17 mouse cellular contexts compared by ENCODE assay signal in genomic region chr14:118162640-118163039, GRCm38 (mm10). TPM values are rescaled to one million over a fixed set of nuclear protein-coding genes. Genes with fewer than 3 reads are reported as not detected.
DNase-seq lines count a peak whose midpoint lies in the region; ATAC-seq and TF ChIP-seq lines count a peak whose summit lies in the region.
"Had no signal": no experiment of that assay in that cellular context is flagged by ENCODE, and none has a peak within 500 bp of the region (broad histone marks: within the 10 kb centered on the region; RNA-seq: fewer than 3 reads in every experiment).

No protein-coding gene starts in this region.

- H3K9me3 ChIP-seq in forebrain, embryonic 14.5 days (replicated peaks; ENCODE audit: control insufficient read depth, low read length), result no peaks in the 10 kb centered on the region
- H3K9me3 ChIP-seq in forebrain, embryonic 10.5 days, result no peaks in the 10 kb centered on the region
- H3K9me3 ChIP-seq in ES-Bruce4 (replicated peaks; ENCODE audit: control insufficient read depth, insufficient read depth, low read length, poor library complexity, severe bottlenecking), result no peaks in the 10 kb centered on the region
- no peaks in the 10 kb centered on the region for H3K9me3 ChIP-seq in heart, embryonic 14.5 days (ENCODE audit: control insufficient read depth, low read length)
- H3K9me3 ChIP-seq: embryonic facial prominence, embryonic 10.5 days; intestine, embryonic 15.5 days; liver, embryonic 12.5 days; lung, embryonic 15.5 days; midbrain, embryonic 12.5 days had no signal

- DNase-seq in forebrain, embryonic 14.5 days (ENCODE audit: low spot score), result peak; percentile 10
- DNase-seq in forebrain, embryonic 10.5 days (ENCODE audit: extremely low spot score, low spot score), result no peak
- peak; percentile 52 to 56 for DNase-seq in left cerebral cortex, postnatal 14 days (ENCODE audit: low spot score in 2 of 2)
- DNase-seq in left cerebral cortex, postnatal 10 days (ENCODE audit: extremely low spot score in 1 of 2, low spot score in 2 of 2), result no peak
- DNase-seq in adipocyte (ENCODE audit: low spot score), result no peak
- DNase-seq in embryo, embryonic 10 days (ENCODE audit: low spot score), result no peak
- DNase-seq: adrenal gland, postnatal 10 days; cerebellum, adult 18-20 months; cerebellum, postnatal 36 days had no signal

- intact Hi-C loops in left cerebral cortex, postnatal 14 days (cut with DNase I), result no loop called here
- intact Hi-C loops in left cerebral cortex, postnatal 10 days (cut with DNase I), result no loop called here

- no peak overlapping the region for H3K4me3 ChIP-seq in forebrain, embryonic 14.5 days (ENCODE audit: low read depth, low read length)
- H3K4me3 ChIP-seq in forebrain, embryonic 10.5 days, result no peak overlapping the region
- H3K4me3 ChIP-seq in ES-Bruce4 (ENCODE audit: low read depth, low read length), result no peak overlapping the region
- H3K4me3 ChIP-seq in heart, embryonic 14.5 days (ENCODE audit: control insufficient read depth in 1 of 2, insufficient read depth in 1 of 2, low read depth in 1 of 2, low read length in 2 of 2), result no peak overlapping the region
- H3K4me3 ChIP-seq: embryonic facial prominence, embryonic 10.5 days; intestine, embryonic 15.5 days; liver, embryonic 12.5 days; lung, embryonic 15.5 days; midbrain, embryonic 12.5 days had no signal

- H3K27me3 ChIP-seq in forebrain, embryonic 14.5 days (replicated peaks; ENCODE audit: control insufficient read depth, insufficient read depth, low read length), result no peaks in the 10 kb centered on the region
- H3K27me3 ChIP-seq in forebrain, embryonic 10.5 days (ENCODE audit: poor library complexity, severe bottlenecking), result no peaks in the 10 kb centered on the region
- no peaks in the 10 kb centered on the region for H3K27me3 ChIP-seq in ES-Bruce4 (ENCODE audit: control insufficient read depth, insufficient read depth, low read length, poor library complexity, severe bottlenecking)
- H3K27me3 ChIP-seq in heart, embryonic 14.5 days (ENCODE audit: control insufficient read depth, insufficient read depth, low read length), result no peaks in the 10 kb centered on the region
- H3K27me3 ChIP-seq: intestine, embryonic 15.5 days; liver, embryonic 12.5 days; lung, embryonic 15.5 days; midbrain, embryonic 12.5 days had no signal

- no peak for TF ChIP-seq POLR2A in ES-Bruce4 (IDR thresholded peaks at IDR 0.05; ENCODE audit: insufficient read depth, low read length)

- peaks cover 36% of the 10 kb centered on the region for H3K36me3 ChIP-seq in forebrain, embryonic 14.5 days (ENCODE audit: control insufficient read depth, insufficient read depth, low read length)
- H3K36me3 ChIP-seq in forebrain, embryonic 10.5 days (replicated peaks), result peaks cover 70% of the 10 kb centered on the region
- H3K36me3 ChIP-seq in ES-Bruce4 (ENCODE audit: control insufficient read depth, insufficient read depth, low read length, poor library complexity, severe bottlenecking), result peaks cover 5% of the 10 kb centered on the region; the same call in 1 of the 2 replicates
- H3K36me3 ChIP-seq in heart, embryonic 14.5 days (ENCODE audit: control insufficient read depth, insufficient read depth, low read length), result peaks cover 54% of the 10 kb centered on the region

- no peaks in the 10 kb centered on the region for H3K4me1 ChIP-seq in forebrain, embryonic 14.5 days (ENCODE audit: control insufficient read depth, insufficient read depth, low read length)
- H3K4me1 ChIP-seq in forebrain, embryonic 10.5 days, result no peaks in the 10 kb centered on the region; the same call in 1 of the 2 replicates
- H3K4me1 ChIP-seq in ES-Bruce4 (ENCODE audit: control insufficient read depth, insufficient read depth, low read length), result no peaks in the 10 kb centered on the region
- peaks cover 6 to 10% of the 10 kb centered on the region in 2 experiments for H3K4me1 ChIP-seq in heart, embryonic 14.5 days (ENCODE audit: control insufficient read depth in 2 of 2, insufficient read depth in 2 of 2, low read length in 2 of 2)
- H3K4me1 ChIP-seq: embryonic facial prominence, embryonic 10.5 days; intestine, embryonic 15.5 days; liver, embryonic 12.5 days; lung, embryonic 15.5 days; midbrain, embryonic 12.5 days had no signal

- 53% methylated on average over 14 of the region's 14 CpGs for WGBS in forebrain, embryonic 14.5 days
- WGBS in forebrain, embryonic 10.5 days, result 78% methylated on average over 14 of the region's 14 CpGs
- WGBS in heart, embryonic 14.5 days, result 35% methylated on average over 14 of the region's 14 CpGs

- no peak overlapping the region for H3K4me2 ChIP-seq in forebrain, embryonic 14.5 days (ENCODE audit: low read length)
- peak overlapping the region; percentile 45 for H3K4me2 ChIP-seq in heart, embryonic 14.5 days (ENCODE audit: low read length)
- H3K4me2 ChIP-seq: hindbrain, embryonic 14.5 days; intestine, embryonic 15.5 days; liver, embryonic 12.5 days; lung, embryonic 15.5 days; midbrain, embryonic 12.5 days had no signal

- no peak overlapping the region for H3K27ac ChIP-seq in forebrain, embryonic 14.5 days (ENCODE audit: low read depth, low read length)
- H3K27ac ChIP-seq in forebrain, embryonic 10.5 days, result no peak overlapping the region
- H3K27ac ChIP-seq in ES-Bruce4 (ENCODE audit: insufficient read depth, low read length), result no peak overlapping the region
- peak overlapping the region; percentile 56 to 70; a peak in 3 of 4 replicates for H3K27ac ChIP-seq in heart, embryonic 14.5 days (replicated peaks in 1 of 2; ENCODE audit: control insufficient read depth in 1 of 2, insufficient read depth in 1 of 2, low read depth in 2 of 2, low read length in 2 of 2)
- H3K27ac ChIP-seq: embryonic facial prominence, embryonic 10.5 days; hindbrain, embryonic 14.5 days; intestine, embryonic 15.5 days; liver, embryonic 12.5 days; lung, embryonic 15.5 days; midbrain, embryonic 12.5 days had no signal

- no peak for TF ChIP-seq EP300 in ES-Bruce4 (IDR thresholded peaks at IDR 0.05; ENCODE audit: insufficient read depth, low read depth, low read length)

- ATAC-seq in forebrain, embryonic 14.5 days, result no peak
- no peak for ATAC-seq in heart, embryonic 14.5 days (ENCODE audit: insufficient number of reproducible peaks, insufficient read depth, low FRiP score, low read depth)
- ATAC-seq: intestine, embryonic 15.5 days; liver, embryonic 12.5 days had no signal

- peak; percentile 2 for TF ChIP-seq CTCF in ES-Bruce4 (IDR thresholded peaks at IDR 0.05; ENCODE audit: low read depth, low read length)

- H3K9ac ChIP-seq in forebrain, embryonic 14.5 days (ENCODE audit: low read length), result no peak overlapping the region
- no peak overlapping the region for H3K9ac ChIP-seq in ES-Bruce4 (ENCODE audit: low read depth, poor library complexity, severe bottlenecking)
- H3K9ac ChIP-seq in heart, embryonic 14.5 days (ENCODE audit: low read length), result peak overlapping the region; percentile 59
- H3K9ac ChIP-seq: hindbrain, embryonic 14.5 days; intestine, embryonic 15.5 days; liver, embryonic 12.5 days; lung, embryonic 15.5 days; midbrain, embryonic 12.5 days had no signal

RNA-seq across cellular contexts. Expression of gene Gpr180, which starts 25.7 kb away (rescaled TPM):
- polyA plus RNA-seq in forebrain, embryonic 14.5 days (2014; fragmentation: Nextera tagmentation; extraction: Ambion mirVana), result 30.0 and 33.0 TPM in 2 replicates
- 36.8 and 37.7 TPM in 2 replicates for polyA plus RNA-seq in forebrain, embryonic 10.5 days (2016; fragmentation: Nextera tagmentation; extraction: Ambion mirVana)
- 10 to 100 TPM; 34.2 to 36.7 TPM for total RNA-seq in left cerebral cortex, postnatal 14 days (2021)
- total RNA-seq in left cerebral cortex, postnatal 10 days (2021), result 10 to 100 TPM; 33.1 to 33.3 TPM
- polyA plus RNA-seq in ES-Bruce4 (2011; ENCODE audit: insufficient read depth, insufficient read length, low read depth, missing spikeins), result 17.3 and 17.9 TPM in 2 replicates
- 41.6 and 44.0 TPM in 2 replicates for polyA plus RNA-seq in heart, embryonic 14.5 days (2014; fragmentation: Nextera tagmentation; extraction: Ambion mirVana)

RNA-seq across cellular contexts. Expression of gene Tgds, which starts 30.1 kb away (rescaled TPM):
- polyA plus RNA-seq in forebrain, embryonic 14.5 days (2014; fragmentation: Nextera tagmentation; extraction: Ambion mirVana), result 24.4 and 25.8 TPM in 2 replicates
- 28.4 and 30.6 TPM in 2 replicates for polyA plus RNA-seq in forebrain, embryonic 10.5 days (2016; fragmentation: Nextera tagmentation; extraction: Ambion mirVana)
- total RNA-seq in left cerebral cortex, postnatal 14 days (2021), result 1 to 10 TPM; 6.8 to 8.0 TPM
- 1 to 10 TPM; 8.7 to 9.6 TPM for total RNA-seq in left cerebral cortex, postnatal 10 days (2021)
- 34.5 and 34.9 TPM in 2 replicates for polyA plus RNA-seq in ES-Bruce4 (2011; ENCODE audit: insufficient read depth, insufficient read length, low read depth, missing spikeins)
- 30.9 and 33.0 TPM in 2 replicates for polyA plus RNA-seq in heart, embryonic 14.5 days (2014; fragmentation: Nextera tagmentation; extraction: Ambion mirVana)

Comparison
In these comparisons a context has a peak if more than half of its experiments do, and no peak if none do; other contexts are left out.
1. DNase-seq: peak in forebrain, embryonic 14.5 days (single experiment) and left cerebral cortex, postnatal 14 days (2 of 2); none in forebrain, embryonic 10.5 days (single experiment), left cerebral cortex, postnatal 10 days (0 of 2), adipocyte (single experiment) and embryo, embryonic 10 days (single experiment).
2. H3K27ac ChIP-seq: peak in heart, embryonic 14.5 days (2 of 2); none in forebrain, embryonic 14.5 days (single experiment), forebrain, embryonic 10.5 days (single experiment) and ES-Bruce4 (single experiment).